Mouse (Mus musculus): ENCODE data around the gene Tgfbr3l.

GRCm38 (mm10) chr8:4259805-4260170 is 11.8 kb downstream of the Tgfbr3l start:
- TF ChIP-seq CTCF (conservative IDR thresholded peaks at IDR 0.05; ENCODE audit: low read length): no peak
- no peak for TF ChIP-seq NANOG (IDR thresholded peaks at IDR 0.05; ENCODE audit: borderline replicate concordance, low read length)
